Mouse (Mus musculus) liver, embryonic 14.5 days (tissue): ENCODE measurements around the gene Npas3.

Experiments
- CTCF ChIP-seq: IDR thresholded peaks from 2 replicates; pipeline ENCODE4 v1.5.1; 2016; ENCODE audit warnings: antibody characterized with exemption, low read depth, control low read depth
- EP300 ChIP-seq: IDR thresholded peaks from 2 replicates; pipeline ENCODE4 v1.6.1; 2016; ENCODE audit warnings: antibody characterized with exemption, low read depth

GRCm38 (mm10) chr12:53973414-53973813 is 724.9 kb downstream of the Npas3 start:
- TF ChIP-seq EP300 (no peak), CTCF (no peak)
